Mouse (Mus musculus) 416B (cell line): Measurements from ENCODE around the gene Il31ra.

ENCODE experiments used
- DNase-seq: peaks from one replicate; pipeline ENCODE4 v3.0.0; 2011; ENCODE audit warnings: low read depth

The Il31ra gene

GRCm38 (mm10) chr13:112507691-112508090 lies 86.5 kb downstream of the Il31ra start:
- no peak for DNase-seq

DNA sequence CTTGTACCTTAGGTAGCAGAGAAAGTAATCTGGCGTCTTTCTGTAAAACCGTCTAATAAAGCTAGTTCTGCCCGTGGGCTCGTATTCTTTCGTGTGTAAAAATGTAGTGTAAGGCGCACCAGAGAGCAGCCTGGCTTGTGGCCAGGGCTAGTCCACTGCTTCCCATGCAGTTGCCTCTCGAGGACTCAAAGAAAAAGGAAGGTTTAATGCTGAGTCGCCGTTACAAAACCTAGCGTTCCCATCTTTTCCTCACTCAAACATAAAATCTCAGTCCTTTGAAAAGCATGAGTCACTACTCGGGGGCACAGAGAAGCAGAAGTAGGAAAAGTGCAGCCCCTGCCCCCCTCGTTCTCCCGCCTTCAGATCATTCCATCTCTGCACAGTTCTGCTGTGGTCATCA lies 87.4 kb downstream of the Il31ra start:
- DNase-seq, result no peak

DNA sequence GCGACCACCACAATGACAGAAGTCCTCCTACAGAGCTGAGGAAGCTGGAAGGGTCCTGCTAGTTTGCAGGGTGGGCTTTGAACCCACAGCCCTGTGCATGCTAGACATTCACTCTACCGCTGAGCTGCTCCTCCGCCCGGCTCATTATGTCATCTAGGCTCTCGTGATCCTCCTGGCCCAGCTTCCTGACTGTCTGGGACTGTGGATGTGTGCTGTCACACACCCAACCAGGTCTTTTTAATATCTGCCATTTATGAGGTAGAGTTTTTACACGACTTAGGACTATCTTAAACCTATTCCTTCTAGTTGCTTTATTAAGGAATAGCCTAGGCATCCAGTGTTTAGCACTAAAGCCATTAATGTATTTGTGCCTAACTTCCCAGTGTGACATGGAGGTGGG lies 88.7 kb downstream of the Il31ra start:
- no peak for DNase-seq

- DNase-seq, result no peak
Measured at GRCm38 (mm10) chr13:112503846-112504245, 90.3 kb downstream of the Il31ra start.

GRCm38 (mm10) chr13:112500466-112500865 lies 93.7 kb downstream of the Il31ra start:
- no peak for DNase-seq

- DNase-seq, result no peak
Measured at GRCm38 (mm10) chr13:112500027-112500426, 94.1 kb downstream of the Il31ra start.

GRCm38 (mm10) chr13:112494590-112494989 lies 99.6 kb downstream of the Il31ra start:
- no peak for DNase-seq

DNA sequence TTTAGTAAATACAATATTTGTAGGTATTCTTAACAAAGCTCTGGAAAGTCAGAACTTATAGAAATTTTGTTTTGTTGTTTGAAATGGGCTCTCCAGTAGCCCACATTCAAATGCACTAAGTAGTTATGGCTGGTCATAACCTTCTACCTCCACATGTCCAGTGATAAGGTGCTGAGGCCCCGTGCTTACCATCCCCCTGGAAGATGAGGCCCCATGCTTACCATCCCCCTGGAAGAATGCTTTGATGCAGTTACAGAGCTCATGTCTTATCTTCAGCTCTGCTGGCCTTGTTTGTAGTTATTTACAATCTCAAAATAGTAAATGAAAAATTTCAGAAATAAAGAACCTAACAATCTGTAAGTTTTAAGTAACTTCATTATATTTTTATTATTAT lies 101.9 kb downstream of the Il31ra start:
- DNase-seq, result no peak

GRCm38 (mm10) chr13:112491636-112492284 lies 102.4 kb downstream of the Il31ra start:
- no peak for DNase-seq

DNA sequence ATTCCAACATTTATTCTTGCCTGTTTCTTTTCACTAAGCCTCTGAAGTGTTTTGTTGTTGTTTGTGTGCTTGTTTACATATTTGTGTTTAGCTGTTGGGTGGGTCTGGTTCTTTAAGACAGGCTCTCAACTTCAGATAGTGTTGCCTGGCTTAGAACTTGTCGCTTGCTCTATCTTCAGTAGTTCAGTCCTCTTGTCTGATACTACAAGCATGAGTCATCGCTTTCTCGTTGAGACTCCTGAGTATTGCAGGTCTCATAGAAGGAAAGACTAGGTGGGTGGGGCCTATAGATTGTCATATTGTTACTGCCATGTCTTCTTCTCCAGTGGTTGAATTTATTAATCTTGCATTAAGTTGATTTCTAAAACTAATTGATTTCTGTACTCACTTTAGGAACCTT lies 104.1 kb downstream of the Il31ra start:
- peak; percentile 9 for DNase-seq

- DNase-seq, result no peak
Measured at GRCm38 (mm10) chr13:112486676-112487075, 107.5 kb downstream of the Il31ra start.

DNA sequence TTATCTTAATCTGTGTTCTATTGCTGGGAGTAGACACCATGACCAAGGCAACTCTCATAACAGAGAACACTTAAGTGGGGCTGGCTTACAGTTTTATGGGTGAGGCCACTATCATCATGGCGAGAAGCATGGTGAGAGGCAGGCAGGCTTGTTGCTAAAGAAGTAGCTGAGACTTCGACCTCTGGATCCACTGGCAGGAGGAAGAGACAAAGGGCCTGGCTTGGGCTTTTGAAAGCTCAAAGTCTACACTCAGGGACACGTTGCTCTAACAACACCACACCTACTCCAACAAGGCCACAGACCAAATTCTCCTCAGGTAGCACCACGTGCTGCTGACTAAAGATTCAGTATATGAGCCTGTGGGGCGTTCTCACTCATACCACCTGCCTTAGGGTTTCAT lies 107.9 kb downstream of the Il31ra start:
- no peak for DNase-seq

DNA sequence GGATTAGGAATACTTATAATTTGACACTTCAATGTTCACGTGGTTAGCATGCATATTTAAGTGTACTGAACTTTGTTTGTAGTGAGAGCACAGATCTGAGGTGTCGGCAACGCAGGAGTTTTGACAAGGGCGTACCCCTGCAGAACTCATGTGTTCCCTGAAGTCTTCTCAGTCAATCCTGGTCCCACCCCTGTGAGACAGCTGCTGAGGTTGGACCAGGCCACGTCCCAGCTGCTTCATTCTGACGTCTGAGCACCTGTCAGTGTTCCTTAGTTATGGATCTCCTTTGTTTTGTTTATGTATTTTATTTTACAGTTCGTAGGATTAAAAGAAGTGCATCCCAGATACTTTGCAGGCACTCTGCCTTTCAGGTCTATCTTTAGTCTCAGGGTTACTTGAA lies 111.1 kb downstream of the Il31ra start:
- no peak for DNase-seq

DNA sequence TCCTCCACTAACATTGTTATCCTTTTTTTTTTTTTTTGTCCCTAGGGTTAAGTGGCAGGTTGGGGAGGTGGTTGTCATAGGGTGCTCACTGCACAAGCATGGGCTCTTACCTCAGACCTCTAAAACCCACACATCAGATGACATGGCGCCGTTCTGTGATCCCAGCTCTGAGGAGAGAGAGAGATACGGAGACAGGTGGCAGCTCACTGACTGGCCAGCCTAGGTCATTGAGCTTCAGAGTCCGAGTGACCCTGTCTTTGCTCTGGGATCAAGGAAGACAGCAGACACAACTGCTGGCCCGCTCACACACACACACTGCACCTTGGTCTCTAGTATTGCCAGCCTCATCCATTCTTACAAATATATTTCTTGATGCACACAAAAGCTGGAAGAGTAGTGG lies 111.6 kb downstream of the Il31ra start:
- DNase-seq, result no peak

- DNase-seq, result no peak
Measured at GRCm38 (mm10) chr13:112479926-112480325, 114.2 kb downstream of the Il31ra start.

GRCm38 (mm10) chr13:112479032-112479431 lies 115.1 kb downstream of the Il31ra start:
- DNase-seq, result no peak

DNA sequence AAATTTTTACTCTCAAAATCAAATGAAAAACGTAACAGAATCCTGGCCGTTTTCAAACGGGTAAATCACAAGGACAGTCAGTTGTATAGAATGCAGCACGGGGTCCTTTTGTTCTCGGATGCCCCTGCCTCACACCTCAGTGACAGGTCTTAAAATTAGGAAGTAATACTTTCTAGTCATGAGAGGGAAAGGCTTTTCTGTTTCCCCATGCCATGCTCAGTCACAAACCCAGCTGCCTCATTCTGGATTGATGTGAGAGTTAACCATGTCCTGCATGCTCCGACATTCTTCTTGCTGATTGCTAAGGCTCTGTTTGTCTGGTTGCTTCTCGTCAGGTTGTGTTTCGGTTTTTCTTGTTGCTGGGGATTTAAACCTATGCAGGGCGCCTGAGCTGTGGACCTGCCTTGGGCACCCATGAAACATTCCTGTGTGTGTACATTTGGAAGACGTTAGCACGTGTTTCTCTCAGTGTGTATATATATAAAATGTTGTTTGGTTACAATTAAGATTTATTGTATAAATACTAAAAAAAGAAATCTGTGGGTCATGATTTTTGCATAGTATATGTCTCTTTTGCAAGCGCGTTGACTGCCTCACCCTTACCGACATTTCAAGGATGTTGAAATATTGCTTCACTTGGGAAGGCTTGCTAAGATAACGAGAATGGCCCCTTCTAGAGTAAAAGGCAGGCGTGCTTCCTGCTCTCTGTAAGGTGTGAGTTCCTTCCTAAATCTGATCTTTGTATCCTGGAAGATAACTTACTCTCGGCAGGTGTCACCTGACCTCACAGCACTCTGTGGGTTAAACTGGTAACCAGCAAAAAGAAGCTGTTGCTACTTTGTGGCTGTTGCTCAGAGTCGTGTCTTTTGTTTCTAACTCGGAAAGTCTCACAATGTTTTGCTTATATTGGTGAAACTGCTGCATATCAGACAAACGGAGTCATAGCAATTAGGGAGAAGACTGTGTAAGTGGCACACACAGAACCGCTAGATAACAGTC lies 120.1 kb downstream of the Il31ra start:
- peak; percentile 24 for DNase-seq

DNA sequence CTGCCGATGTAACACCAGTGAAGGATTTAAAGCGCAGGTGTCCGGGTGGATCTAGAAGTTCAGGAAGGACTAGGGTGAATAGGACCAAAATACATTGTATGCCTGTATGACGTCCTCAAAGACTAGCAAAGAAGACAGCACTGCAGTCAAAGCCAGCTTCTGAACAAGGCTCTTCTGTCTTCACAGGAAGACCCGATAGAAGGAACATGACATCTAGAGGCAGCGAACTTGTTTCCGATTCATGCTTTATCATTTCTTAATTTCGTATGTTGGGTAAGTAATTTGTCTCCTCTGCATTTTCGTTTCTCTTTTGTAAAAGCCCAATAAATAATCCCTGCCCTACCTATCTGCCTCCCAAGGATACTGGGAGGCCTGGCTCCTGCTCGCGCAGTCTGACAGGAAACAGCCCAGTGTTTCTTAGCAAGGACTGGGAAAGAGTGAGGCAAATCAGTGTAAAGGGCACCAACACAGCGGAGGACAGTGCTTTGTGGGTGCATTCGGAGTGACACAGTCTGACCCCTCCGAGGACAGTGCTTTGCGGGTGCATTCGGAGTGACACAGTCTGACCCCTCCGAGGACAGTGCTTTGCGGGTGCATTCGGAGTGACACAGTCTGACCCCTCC lies 121.6 kb downstream of the Il31ra start:
- DNase-seq, result no peak

DNA sequence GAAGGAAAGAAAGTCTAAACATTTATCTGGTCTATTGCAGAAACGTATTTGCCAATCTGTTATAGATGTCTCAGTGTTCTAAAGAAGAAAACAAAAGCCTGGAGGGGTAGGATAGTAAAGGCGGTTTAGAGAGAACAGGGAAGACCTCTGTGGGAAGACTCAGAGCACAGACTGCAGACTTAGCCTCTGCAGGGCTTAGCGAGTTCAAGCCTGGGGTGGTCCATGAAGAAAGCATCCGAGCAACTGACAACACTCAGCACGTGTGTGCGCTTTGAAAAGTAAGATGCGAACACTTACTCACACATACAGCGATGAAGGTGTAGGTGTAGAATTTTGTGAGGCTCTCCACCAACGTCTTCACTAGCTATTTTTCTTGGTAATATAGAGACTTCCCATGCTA lies 123.0 kb downstream of the Il31ra start:
- no peak for DNase-seq
